Mouse (Mus musculus) CH12.LX (cell line): ENCODE measurements at regions not wholly inside any gene's neighbourhood (a gene's known extent, or its start where the extent isn't known, plus 50 kb on each side); places are given as distances from the start of the nearest gene placed in this dataset.
A peak's percentile ranks its signal among the peaks of the same experiment; 100 is the strongest.

ENCODE experiments used
- DNase-seq: peaks from one replicate; pipeline ENCODE4 v3.0.0-alpha.2; 2013; ENCODE audit errors: extremely low read depth
- H3K27ac ChIP-seq: 2 replicates; pipeline ENCODE4 v1.5.1; 2012; ENCODE audit warnings: low read depth, mild to moderate bottlenecking, control low read depth, moderate library complexity; ENCODE audit not compliant: insufficient read depth
- H3K27me3 ChIP-seq: replicated peaks from 2 replicates; pipeline ENCODE3; 2012; ENCODE audit warnings: inconsistent platforms
- H3K36me3 ChIP-seq, 2 experiments: replicated peaks in 1 of 2; 2 replicates each; pipeline versions ENCODE3 to v1.6.1; 2012; ENCODE audit warnings: inconsistent platforms in 1 of 2, low read length in 1 of 2, mild to moderate bottlenecking in 1 of 2, mixed read lengths in 1 of 2, moderate library complexity in 1 of 2; ENCODE audit not compliant: control insufficient read depth in 1 of 2, insufficient read depth in 1 of 2
- H3K4me1 ChIP-seq, 2 experiments: 2 replicates each; pipeline ENCODE4 v1.6.1; 2012; ENCODE audit warnings: inconsistent platforms in 1 of 2, moderate library complexity in 1 of 2; ENCODE audit not compliant: insufficient read depth in 2 of 2, control insufficient read depth in 1 of 2
- H3K4me2 ChIP-seq: 2 replicates; pipeline ENCODE4 v1.6.1; 2012; ENCODE audit warnings: low read depth, mild to moderate bottlenecking, control low read depth; ENCODE audit not compliant: poor library complexity, insufficient read depth, severe bottlenecking
- H3K4me3 ChIP-seq, 3 experiments: fragments of 150-350 bp in 1 of 3; sonication (generic) in 1 of 3; replicated peaks in 1 of 3; 2 replicates each; pipeline versions ENCODE3 to v1.5.1; 2011 to 2012; ENCODE audit warnings: low read depth in 2 of 3, low read length in 2 of 3, mild to moderate bottlenecking in 2 of 3, moderate library complexity in 2 of 3, control low read depth in 1 of 3, improper control_type of control experiment in 1 of 3, inconsistent platforms in 1 of 3, mixed read lengths in 1 of 3; ENCODE audit not compliant: poor library complexity in 1 of 3
- H3K79me2 ChIP-seq: replicated peaks from 2 replicates; pipeline ENCODE4 v1.6.1; 2012; ENCODE audit warnings: mild to moderate bottlenecking, moderate library complexity; ENCODE audit not compliant: control insufficient read depth, poor library complexity, insufficient read depth, severe bottlenecking; ENCODE audit errors: extremely low read depth
- H3K9ac ChIP-seq: 2 replicates; pipeline ENCODE4 v1.6.1; 2012; ENCODE audit warnings: low read depth, mild to moderate bottlenecking, control low read depth, moderate library complexity; ENCODE audit not compliant: insufficient read depth
- H3K9me3 ChIP-seq: replicated peaks from 2 replicates; pipeline ENCODE3; 2012; ENCODE audit warnings: low read length, inconsistent platforms, mixed read lengths
- BHLHE40 ChIP-seq: IDR thresholded peaks from 2 replicates; pipeline ENCODE4 v1.6.1; 2011; ENCODE audit warnings: mild to moderate bottlenecking, low read depth, low read length, improper control_type of control experiment
- CHD2 ChIP-seq: IDR thresholded peaks from 2 replicates; pipeline ENCODE4 v1.6.1; 2011; ENCODE audit warnings: low read length, improper control_type of control experiment
- E2F4 ChIP-seq: IDR thresholded peaks from 2 replicates; pipeline ENCODE4 v1.6.1; 2011; ENCODE audit warnings: low read depth, low read length, improper control_type of control experiment; ENCODE audit not compliant: insufficient replicate concordance
- ELF1 ChIP-seq: IDR thresholded peaks from 2 replicates; pipeline ENCODE4 v1.6.1; 2014; ENCODE audit warnings: low read depth, mild to moderate bottlenecking, inconsistent platforms, low read length, improper control_type of control experiment
- EP300 ChIP-seq: IDR thresholded peaks from 2 replicates; pipeline ENCODE4 v1.6.1; 2011; ENCODE audit warnings: low read length, improper control_type of control experiment
- ETS1 ChIP-seq: conservative IDR thresholded peaks from 2 replicates; pipeline ENCODE4 v1.6.1; 2012; ENCODE audit warnings: low read depth, mild to moderate bottlenecking, inconsistent platforms, low read length, improper control_type of control experiment, moderate library complexity
- GABPA ChIP-seq: IDR thresholded peaks from 2 replicates; pipeline ENCODE4 v1.6.1; 2012; ENCODE audit warnings: low read depth, low read length, improper control_type of control experiment, inconsistent platforms; ENCODE audit not compliant: insufficient replicate concordance
- HCFC1 ChIP-seq: IDR thresholded peaks from 2 replicates; pipeline ENCODE4 v1.6.1; 2012; ENCODE audit warnings: low read depth, mild to moderate bottlenecking, inconsistent platforms, low read length, improper control_type of control experiment
- IRF4 ChIP-seq: IDR thresholded peaks from 2 replicates; pipeline ENCODE4 v1.6.1; 2014; ENCODE audit warnings: low read depth, mild to moderate bottlenecking, inconsistent platforms, low read length, improper control_type of control experiment
- MAFK ChIP-seq: IDR thresholded peaks from 2 replicates; pipeline ENCODE4 v1.6.1; 2011; ENCODE audit warnings: low read length, improper control_type of control experiment; ENCODE audit not compliant: insufficient replicate concordance
- MYC ChIP-seq: IDR thresholded peaks from 2 replicates; pipeline ENCODE4 v1.6.1; 2011; ENCODE audit warnings: low read depth, mild to moderate bottlenecking, improper control_type of control experiment, low read length
- PAX5 ChIP-seq: IDR thresholded peaks from 2 replicates; pipeline ENCODE4 v1.6.1; 2012; ENCODE audit warnings: low read length, inconsistent platforms, mixed read lengths
- POLR2A ChIP-seq: IDR thresholded peaks from 2 replicates; pipeline ENCODE4 v1.6.1; 2011; ENCODE audit warnings: low read depth, mild to moderate bottlenecking, improper control_type of control experiment, low read length
- POLR2AphosphoS2 ChIP-seq: IDR thresholded peaks from 2 replicates; pipeline ENCODE4 v1.6.1; 2011; ENCODE audit warnings: low read depth, low read length, improper control_type of control experiment
- RAD21 ChIP-seq: IDR thresholded peaks from 2 replicates; pipeline ENCODE4 v1.6.1; 2011; ENCODE audit warnings: low read depth, mild to moderate bottlenecking, low read length, improper control_type of control experiment, moderate library complexity
- RCOR1 ChIP-seq: conservative IDR thresholded peaks from 2 replicates; pipeline ENCODE4 v1.6.1; 2012; ENCODE audit warnings: low read depth, mild to moderate bottlenecking, inconsistent platforms, low read length, improper control_type of control experiment
- SIN3A ChIP-seq: IDR thresholded peaks from 2 replicates; pipeline ENCODE4 v1.6.1; 2012; ENCODE audit warnings: low read length, improper control_type of control experiment, inconsistent platforms
- SMC3 ChIP-seq: IDR thresholded peaks from 2 replicates; pipeline ENCODE4 v1.6.1; 2011; ENCODE audit warnings: low read depth, low read length, improper control_type of control experiment
- TBP ChIP-seq: conservative IDR thresholded peaks from 2 replicates; pipeline ENCODE4 v1.6.1; 2011; ENCODE audit warnings: low read depth, low read length, improper control_type of control experiment
- TCF12 ChIP-seq: IDR thresholded peaks from 2 replicates; pipeline ENCODE4 v1.6.1; 2014; ENCODE audit warnings: low read depth, mild to moderate bottlenecking, inconsistent platforms, low read length, improper control_type of control experiment
- UBTF ChIP-seq: IDR thresholded peaks from 2 replicates; pipeline ENCODE4 v1.6.1; 2012; ENCODE audit warnings: low read depth, mild to moderate bottlenecking, inconsistent platforms, low read length, improper control_type of control experiment, moderate library complexity
- USF2 ChIP-seq: conservative IDR thresholded peaks from 2 replicates; pipeline ENCODE4 v1.6.1; 2011; ENCODE audit warnings: low read depth, low read length, improper control_type of control experiment
- ZMIZ1 ChIP-seq: IDR thresholded peaks from 2 replicates; pipeline ENCODE4 v1.6.1; 2012; ENCODE audit warnings: low read depth, mild to moderate bottlenecking, inconsistent platforms, low read length, improper control_type of control experiment
- ZNF384 ChIP-seq: IDR thresholded peaks from 2 replicates; pipeline ENCODE4 v1.6.1; 2012; ENCODE audit warnings: low read depth, low read length, improper control_type of control experiment, inconsistent platforms
- dilution Hi-C: fragments of 300-500 bp; cut with MboI; formaldehyde crosslinking; loops from 2 replicates; pipeline ENCODE4 v1.14.3; 2020; ENCODE audit warnings: low sequenced_read_pairs; ENCODE audit not compliant: extremely low pct_unique_long_range_greater_than_20kb, extremely low pct_ligation_motif_present
- in situ Hi-C: fragments of 300-500 bp; cut with MboI; formaldehyde crosslinking; loops from 3 replicates; pipeline ENCODE4 v1.14.3; 2019; ENCODE audit warnings: low sequenced_read_pairs, low pct_ligation_motif_present, low pct_unique_long_range_greater_than_20kb, mixed read lengths

DNA sequence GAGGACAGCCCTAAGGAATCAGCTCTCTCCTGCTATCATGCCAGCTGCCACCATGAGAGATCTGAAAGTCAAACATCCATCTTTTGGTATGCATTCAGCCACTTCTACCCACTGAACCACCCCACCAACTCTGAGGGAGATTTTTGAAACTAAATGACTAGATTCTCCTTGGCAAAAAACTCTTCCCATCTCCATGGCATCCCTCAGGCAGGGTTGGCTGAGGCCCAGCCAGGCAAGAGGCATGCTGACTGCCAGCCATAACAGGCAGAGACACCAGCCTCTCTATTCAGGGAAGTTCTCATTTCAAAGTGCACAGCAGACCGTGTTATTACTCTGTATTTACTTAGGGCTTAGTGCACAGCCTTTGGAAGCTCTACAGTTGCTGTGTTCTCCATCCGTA, 90.5 kb upstream of the Zdhhc25 start:
- Histone ChIP-seq H3K27ac (no peak overlapping the region), H3K79me2 (no peaks in the 10 kb centered on the region), H3K27me3 (peaks cover 7% of the 10 kb centered on the region), H3K4me1 (peaks cover 0 to 8% of the 10 kb centered on the region in 2 experiments; a peak in 2 of 4 replicates), H3K36me3 (no peaks in the 10 kb centered on the region), H3K9me3 (peaks cover 7% of the 10 kb centered on the region), H3K4me2 (no peak overlapping the region), H3K4me3 (no peak overlapping the region), H3K9ac (no peak overlapping the region)
- no peak for DNase-seq
- TF ChIP-seq CHD2 (no peak), SIN3A (no peak), SMC3 (no peak), GABPA (no peak), ETS1 (no peak), POLR2AphosphoS2 (no peak), IRF4 (no peak), RAD21 (no peak)
- in situ Hi-C loops (no loop called here), dilution Hi-C loops (no loop called here)

DNA sequence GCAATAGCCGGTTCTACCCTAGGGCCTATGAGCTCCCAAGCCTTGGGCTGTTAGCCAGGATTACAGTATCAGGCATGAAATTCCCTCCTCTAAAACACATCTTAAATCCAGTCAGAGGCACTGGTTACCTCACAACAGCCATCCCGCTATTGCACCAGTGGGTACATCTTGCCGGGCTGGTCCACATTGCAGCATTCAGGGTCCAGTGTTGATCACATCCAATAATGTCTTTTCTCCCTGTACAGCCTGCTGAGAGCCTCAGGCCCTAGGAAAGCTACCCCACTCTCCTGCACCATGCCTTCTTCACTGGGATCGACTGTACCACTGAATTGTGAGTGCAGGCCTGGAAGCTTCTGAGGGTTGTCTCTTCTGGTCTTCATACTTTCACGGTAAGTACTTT, 86.0 kb upstream of the Zdhhc25 start:
- peaks cover under 1% of the 10 kb centered on the region for H3K27me3 ChIP-seq
- no peak for TF ChIP-seq PAX5
- TF ChIP-seq HCFC1 = no peak
- TF ChIP-seq ZNF384 = no peak
- TF ChIP-seq BHLHE40 = no peak
- no peak for TF ChIP-seq RCOR1
- TF ChIP-seq MAFK = no peak
- no peak for TF ChIP-seq TBP
- no peak for TF ChIP-seq EP300
- no peak for TF ChIP-seq ELF1
- no peak for TF ChIP-seq USF2
- TF ChIP-seq E2F4 = no peak
- no peak for TF ChIP-seq UBTF
- no peak for TF ChIP-seq POLR2A
- TF ChIP-seq MYC = no peak
- no peak for TF ChIP-seq TCF12
- no peak for TF ChIP-seq ZMIZ1
- TF ChIP-seq, all 38 proteins: peak for 0
- Histone ChIP-seq H3K4me2 (peak overlapping the region; percentile 41; the same call in 1 of the 2 replicates), H3K36me3 (no peaks in the 10 kb centered on the region), H3K9me3 (no peaks in the 10 kb centered on the region), H3K4me1 (no peaks in the 10 kb centered on the region), H3K79me2 (no peaks in the 10 kb centered on the region), H3K4me3 (no peak overlapping the region), H3K9ac (no peak overlapping the region), H3K27ac (no peak overlapping the region)
- dilution Hi-C loops = no loop called here
- in situ Hi-C loops = no loop called here
- DNase-seq = no peak
